Mouse (Mus musculus) left cerebral cortex, postnatal 36 days (tissue): ENCODE data around the gene Ptpru. TPM values are rescaled to one million over a fixed set of nuclear protein-coding genes. Genes with fewer than 3 reads are reported as not detected.
A peak's percentile ranks its signal among the peaks of the same experiment; 100 is the strongest.

Experiments
- DNase-seq, 2 experiments: peaks; one replicate each; pipeline ENCODE4 v3.0.0; 2021 to 2022; ENCODE audit warnings: low spot score in 2 of 2, mixed read lengths in 1 of 2
- intact Hi-C: fragments of 180-260 bp; cut with DNase I; formaldehyde crosslinking; loops from one replicate; pipeline ENCODE4 v1.15.1; 2025
- total RNA-seq, 2 experiments: library from RNA; stranded (reverse); gene quantifications; 2 replicates each; pipeline ENCODE4 v1.2.3; 2021

The Ptpru gene
- total RNA-seq, 2 experiments from 2014 or later: 44.6 to 57.4 TPM

GRCm38 (mm10) chr4:131803846-131804245 is 34.2 kb downstream of the Ptpru start:
- no peak for DNase-seq
- intact Hi-C loops: no loop called here

- intact Hi-C loops: no loop called here
- no peak for DNase-seq
These were observed 39.1 kb downstream of the Ptpru start for GRCm38 (mm10) chr4:131798968-131799367.

GRCm38 (mm10) chr4:131797920-131798319 is 40.2 kb downstream of the Ptpru start:
- intact Hi-C loops: no loop called here

DNA sequence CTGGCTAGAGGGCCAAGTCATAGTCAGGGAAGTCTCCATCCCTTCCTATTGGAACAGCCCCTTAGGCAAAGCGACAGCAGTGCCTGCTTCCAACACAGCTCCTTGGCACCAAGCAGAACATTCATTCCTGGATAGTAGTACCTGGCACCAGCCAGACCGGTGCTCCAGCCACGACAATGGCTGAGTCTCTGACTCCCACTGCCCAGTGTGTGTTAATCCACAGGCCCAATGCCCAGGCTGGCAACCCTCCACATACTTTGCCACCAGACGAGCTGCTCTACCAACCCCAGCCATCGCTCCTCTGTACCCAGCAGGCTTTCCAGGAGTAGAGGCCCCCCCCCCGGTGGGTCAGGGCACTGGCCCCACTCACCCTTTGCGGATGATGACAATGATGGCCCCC is 40.6 kb downstream of the Ptpru start:
- no peak for DNase-seq
- intact Hi-C loops: no loop called here

More at GRCm38 (mm10) chr4:131797920-131798319, 40.2 kb downstream of the Ptpru start:
- no peak for DNase-seq

DNA sequence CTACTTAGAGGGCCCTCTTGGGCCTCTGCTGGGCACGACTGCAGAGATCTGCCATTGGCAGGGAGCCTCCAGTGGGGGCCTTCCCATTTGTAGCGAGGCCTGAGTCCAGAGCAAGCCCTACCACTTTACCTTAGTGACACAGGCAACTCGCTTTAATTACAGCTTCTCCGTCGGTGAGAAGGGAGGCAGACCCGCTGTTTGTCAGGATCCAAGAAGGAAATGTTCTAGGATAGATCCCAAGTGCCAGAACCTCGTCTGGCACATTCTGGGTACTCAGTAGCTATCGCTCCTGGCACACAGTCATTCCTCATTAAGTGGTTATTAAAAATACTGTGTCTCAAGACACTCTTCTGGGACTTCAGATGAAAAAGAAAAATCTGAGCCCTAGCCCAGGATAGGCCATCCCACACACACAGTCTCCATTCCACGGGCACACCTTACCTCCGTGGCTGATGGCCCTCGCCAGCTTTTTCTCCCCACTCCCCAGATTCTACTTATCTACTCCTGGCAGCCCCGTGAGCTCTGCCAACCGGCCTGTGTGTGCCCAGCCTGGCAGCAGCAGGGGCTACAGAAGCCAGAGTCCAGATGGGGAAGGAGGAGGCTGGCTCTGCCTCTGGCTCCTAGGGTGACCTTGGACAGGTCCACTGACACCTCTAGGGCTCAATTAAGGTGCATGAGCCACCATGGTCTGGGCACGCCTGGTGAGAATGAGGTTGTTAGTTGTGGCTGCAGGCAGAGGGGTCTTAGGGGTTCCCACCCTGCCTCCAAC is 41.6 kb downstream of the Ptpru start:
- intact Hi-C loops: no loop called here
- DNase-seq: no peak

GRCm38 (mm10) chr4:131786800-131787199 is 51.3 kb downstream of the Ptpru start:
- intact Hi-C loops: no loop called here

GRCm38 (mm10) chr4:131784034-131784433 is 54.1 kb downstream of the Ptpru start:
- no peak for DNase-seq
- intact Hi-C loops: loop anchor here (5.0 kb wide), 1 partner anchor 53 kb away; the partner anchor contains the start of gene Ptpru

More at GRCm38 (mm10) chr4:131786800-131787199, 51.3 kb downstream of the Ptpru start:
- no peak for DNase-seq

DNA sequence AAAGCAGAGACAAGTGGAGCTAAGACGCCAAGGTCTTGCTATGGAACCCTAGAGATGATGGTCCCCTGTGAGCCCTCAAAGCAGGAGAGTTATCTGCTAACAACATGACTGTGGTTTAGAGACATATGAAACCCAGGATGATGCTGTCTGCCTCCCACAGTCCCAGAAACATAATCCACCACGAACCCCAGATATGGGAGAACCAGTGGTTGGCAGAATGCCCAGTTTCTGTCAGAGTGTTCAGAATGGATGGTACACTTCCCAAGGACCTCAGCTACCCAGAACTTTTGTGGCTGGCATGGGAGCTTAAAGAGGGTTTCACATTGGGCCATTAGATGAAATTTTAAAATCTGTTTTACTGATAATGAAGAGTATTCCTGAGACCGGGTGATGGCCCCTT is 57.1 kb downstream of the Ptpru start:
- DNase-seq: no peak
- intact Hi-C loops: loop anchor here (5.0 kb wide), 1 partner anchor 56 kb away; the partner anchor contains the start of gene Ptpru

DNA sequence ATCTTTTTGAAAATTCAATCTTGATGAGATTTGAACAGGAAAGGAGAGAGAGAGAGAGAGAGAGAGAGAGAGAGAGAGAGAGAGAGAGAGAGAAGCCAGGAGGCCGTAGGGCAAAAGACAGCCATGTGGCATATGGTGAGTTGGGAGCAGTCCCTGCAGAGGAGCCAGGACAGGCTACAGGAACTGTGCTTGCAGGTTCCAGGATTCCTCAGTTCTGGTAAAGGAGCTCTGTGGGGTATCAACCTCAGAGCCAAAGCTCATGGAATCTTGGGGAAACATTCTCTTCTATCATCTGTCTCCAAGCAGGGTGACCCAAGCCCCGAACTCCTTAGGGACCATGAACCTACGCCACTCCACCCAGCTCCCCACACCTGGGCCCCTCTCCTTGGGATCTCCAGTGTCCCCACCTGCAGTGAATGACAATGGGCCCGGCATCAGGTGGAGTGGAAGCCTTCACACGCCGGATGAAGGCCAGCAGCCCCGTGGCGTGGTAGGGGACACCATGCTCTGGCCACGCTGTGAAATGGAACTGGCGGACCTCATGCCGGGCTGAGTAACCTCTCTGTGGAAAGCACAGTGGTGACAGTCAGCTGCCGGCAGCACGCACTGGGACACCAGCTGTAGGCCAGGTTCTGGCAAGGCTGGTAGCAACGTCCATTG is 59.3 kb downstream of the Ptpru start:
- no peak for DNase-seq
- intact Hi-C loops: no loop called here

DNA sequence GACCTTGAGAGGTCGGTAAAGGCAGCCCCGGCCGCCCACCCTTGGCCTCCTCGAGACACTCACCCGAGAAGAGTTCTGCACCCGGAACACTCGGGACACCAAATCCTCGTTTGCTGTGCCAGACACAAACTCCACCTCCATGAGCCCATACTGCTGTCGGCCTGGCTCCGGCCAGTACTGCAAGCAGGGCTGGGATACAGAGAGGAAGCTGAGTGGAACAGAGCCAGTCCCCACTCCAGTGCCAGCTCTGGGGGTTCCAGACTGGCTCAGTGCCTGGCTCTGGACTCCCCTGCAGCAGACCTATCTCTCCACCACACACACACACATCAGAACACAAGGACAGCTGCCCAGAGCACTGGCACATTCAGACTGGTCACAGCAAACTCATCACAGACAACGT is 66.7 kb downstream of the Ptpru start:
- intact Hi-C loops: no loop called here
- no peak for DNase-seq

- peak; percentile 27 to 35 for DNase-seq
- intact Hi-C loops: loop anchor here (5.0 kb wide), 1 partner anchor 42 kb away; no protein-coding TSS in a partner anchor
These were observed 74.2 kb downstream of the Ptpru start for GRCm38 (mm10) chr4:131763911-131764310.

- DNase-seq: no peak
- intact Hi-C loops: loop anchor here (5.0 kb wide), 1 partner anchor 41 kb away; no protein-coding TSS in a partner anchor
These were observed 74.6 kb downstream of the Ptpru start for GRCm38 (mm10) chr4:131763479-131763878.

- peak in 1 of 2 experiments; percentile 26 for DNase-seq
These were observed 75.8 kb downstream of the Ptpru start for GRCm38 (mm10) chr4:131762211-131762784.

DNA sequence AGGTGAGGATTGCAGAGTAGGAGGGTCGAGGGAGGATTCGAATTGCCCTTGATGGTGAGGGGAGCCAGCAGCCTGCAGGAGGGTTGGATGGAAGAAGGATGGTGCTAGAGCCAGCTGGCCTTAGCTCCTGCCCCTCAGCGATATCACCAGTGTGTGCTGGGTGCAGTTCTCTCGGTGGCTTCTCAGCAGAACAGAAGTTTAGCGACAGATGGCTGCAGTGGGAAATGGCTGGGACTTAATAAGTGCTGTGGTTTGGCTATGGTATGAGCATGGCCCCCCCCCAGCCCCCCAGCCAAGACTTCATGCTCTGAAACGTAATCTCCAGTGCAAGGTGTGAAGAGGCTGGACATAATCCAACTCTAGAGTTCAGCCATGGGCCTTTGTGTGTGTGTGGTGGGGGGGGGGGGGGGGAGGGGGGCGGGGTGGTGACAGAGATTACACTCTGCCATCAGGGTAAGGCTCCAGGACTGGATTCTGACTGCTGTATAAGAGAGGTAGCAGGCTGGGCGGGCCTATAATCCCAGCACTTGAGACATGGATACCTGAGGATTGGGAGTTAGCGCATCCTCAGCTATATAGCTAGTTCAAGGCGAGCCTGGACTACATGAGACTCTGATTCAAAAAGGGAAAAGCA is 85.8 kb downstream of the Ptpru start:
- intact Hi-C loops: no loop called here

More at GRCm38 (mm10) chr4:131762211-131762784, 75.8 kb downstream of the Ptpru start:
- intact Hi-C loops: loop anchor here (5.0 kb wide), 1 partner anchor 40 kb away; no protein-coding TSS in a partner anchor

DNA sequence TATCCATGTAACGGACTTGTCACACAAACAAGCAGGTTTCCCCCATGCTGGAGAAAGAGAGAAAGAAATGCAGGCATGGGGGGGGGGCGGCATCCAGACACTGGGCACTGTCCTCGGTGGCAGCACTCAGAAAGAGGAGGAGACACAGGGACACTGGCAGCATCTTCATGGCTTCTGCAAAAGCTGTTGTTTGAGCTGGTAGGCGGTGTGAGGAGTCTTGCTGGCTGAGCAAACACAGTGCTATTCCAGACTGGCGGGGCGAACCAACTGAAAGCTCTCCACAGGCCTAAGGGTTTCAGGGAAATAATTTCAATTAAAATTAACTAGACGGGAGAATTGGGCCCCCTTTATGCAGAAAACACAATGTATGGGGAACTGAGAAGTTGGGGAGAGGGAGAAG is 86.5 kb downstream of the Ptpru start:
- intact Hi-C loops: no loop called here

More for the DNA sequence above, 85.8 kb downstream of the Ptpru start:
- no peak for DNase-seq

GRCm38 (mm10) chr4:131749802-131750201 is 88.3 kb downstream of the Ptpru start:
- intact Hi-C loops: no loop called here
- DNase-seq: no peak

More for the DNA sequence above, 86.5 kb downstream of the Ptpru start:
- DNase-seq: peak; percentile 49 to 58

DNA sequence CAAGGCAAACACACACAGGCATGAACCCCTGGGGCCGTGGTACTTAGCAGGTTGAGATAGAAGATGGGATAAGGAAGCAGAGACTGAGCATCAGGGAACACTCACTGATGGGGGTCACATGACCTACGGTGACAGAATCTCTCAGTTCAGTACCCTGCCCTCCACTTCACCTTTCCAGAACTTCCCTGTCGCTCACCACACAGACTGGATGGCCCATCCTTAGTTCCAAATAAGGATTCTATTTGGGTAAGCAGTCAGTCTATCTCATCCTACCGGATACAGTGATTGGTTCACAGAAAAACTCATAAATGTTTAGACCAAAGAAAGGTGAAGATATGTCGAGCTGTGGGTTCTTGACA is 93.4 kb downstream of the Ptpru start:
- DNase-seq: no peak
- intact Hi-C loops: no loop called here

DNA sequence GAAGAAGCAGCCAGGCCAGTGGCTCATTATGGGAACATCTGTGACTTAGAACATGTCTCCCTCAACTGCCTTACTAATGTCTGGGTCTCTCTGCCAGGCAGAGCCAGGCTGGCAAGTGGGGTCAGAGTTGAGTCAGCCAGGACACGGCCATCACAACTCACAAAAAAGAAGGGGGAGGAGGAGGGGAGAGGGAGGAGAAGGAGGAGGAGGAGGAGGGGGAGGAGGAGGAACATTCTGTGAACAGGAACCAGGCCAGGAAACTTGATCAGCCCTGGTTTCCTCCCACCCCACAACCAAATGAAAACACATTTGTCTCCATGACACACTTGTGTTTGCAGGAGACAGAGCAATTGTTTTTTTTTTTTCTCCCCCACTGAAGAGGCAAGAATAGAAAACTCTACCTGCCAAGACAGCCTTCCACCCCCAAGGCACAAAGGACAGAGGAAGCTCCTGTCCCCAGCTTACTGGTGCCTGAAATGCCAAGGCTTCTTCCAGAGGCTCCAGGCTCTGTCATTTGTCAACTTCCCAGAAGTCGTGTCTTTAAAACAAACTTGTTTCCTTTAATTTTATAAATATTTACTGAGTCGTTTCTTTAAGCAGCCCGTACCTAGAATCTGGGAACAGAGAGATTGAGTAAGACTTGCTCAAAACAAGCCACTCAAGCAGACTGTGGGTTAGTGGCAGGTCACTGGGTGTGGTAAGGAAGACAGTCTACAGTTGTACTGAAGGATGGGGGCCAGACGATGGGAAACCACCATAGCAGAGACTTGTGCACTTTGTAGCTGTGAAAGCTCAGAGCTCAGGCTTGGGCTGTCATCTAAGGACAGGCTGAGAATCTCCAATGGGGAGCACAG is 94.0 kb downstream of the Ptpru start:
- no peak for DNase-seq
- intact Hi-C loops: no loop called here

DNA sequence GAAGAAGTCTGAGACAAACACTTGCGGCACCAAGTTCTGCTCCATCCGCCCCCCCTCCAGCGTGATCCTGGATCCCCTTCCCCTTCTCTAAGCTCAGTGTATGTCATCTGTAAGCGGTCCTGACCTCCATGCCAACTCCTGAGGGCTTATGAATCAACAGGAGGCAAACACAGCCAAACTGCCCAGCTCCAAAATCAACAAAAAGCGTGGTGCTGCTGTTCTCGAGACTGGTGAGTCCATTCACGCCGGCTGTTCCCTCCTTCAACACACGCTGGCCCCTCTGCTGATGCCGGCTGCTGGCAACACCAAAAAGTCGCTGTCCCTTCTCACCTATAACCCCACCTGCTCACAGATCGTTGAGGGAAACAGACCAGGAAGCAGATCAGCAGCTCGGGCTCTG is 95.1 kb downstream of the Ptpru start:
- intact Hi-C loops: no loop called here
- DNase-seq: no peak
